Mouse (Mus musculus) adrenal gland, adult (tissue): Measurements from ENCODE around the gene Il11ra1.
"Not testable (repeated sequence)": the region's sequence is repeated elsewhere in the genome, so short reads cannot be mapped to it uniquely, and the experiment has no call there.

Source experiments
- DNase-seq, 2 experiments: peaks; one replicate each; pipeline ENCODE4 v3.0.0; 2022 to 2023; ENCODE audit warnings: low spot score in 1 of 2; ENCODE audit not compliant: inconsistent age in 2 of 2

The Il11ra1 gene

DNA sequence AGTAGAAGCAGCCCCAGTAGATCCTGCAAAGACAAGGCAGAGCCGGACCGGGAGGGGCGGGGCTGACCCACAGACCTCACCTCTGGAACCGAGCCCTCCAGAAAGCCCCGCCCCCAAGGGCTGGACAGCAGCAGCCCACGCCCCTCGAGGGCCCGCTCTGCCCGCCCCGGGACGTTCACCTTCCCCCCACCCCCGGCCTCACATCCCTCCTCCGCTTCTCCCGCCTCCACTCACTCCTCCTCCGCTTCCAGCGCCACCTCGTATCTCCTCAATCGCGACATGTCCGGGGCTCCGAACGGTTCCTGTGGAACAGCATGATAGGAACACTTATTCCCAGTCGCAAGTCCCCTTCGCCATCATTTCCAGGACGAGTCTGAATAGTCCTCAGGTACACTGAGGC, 73.7 kb downstream of the Il11ra1 start:
- peak; percentile 90 to 97 for DNase-seq

DNA sequence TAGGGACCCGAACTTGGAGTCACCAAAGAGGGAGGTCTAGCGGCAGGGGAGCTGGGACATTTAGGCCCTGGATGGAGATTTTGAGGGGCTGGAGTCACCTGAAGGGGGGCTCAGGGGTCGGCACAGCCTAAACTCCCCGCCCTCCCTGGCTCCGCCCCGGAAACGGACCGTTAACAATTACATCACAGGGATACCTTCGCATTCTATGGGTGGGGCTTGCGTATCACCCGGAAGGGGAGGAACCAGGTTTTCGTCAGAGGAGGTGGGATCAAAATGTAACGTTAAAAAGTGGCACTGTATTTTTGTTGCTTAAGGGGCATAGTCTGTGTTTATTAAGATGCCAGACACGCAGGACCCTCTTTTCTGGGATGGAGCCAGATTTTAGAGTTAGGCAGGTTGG, 74.2 kb downstream of the Il11ra1 start, which contains the start of gene Ccl27a:
TSS of gene Ccl27a (minus strand) at position 246 of the 400 bp plus-strand sequence.
- peak; percentile 93 to 96 for DNase-seq

DNA sequence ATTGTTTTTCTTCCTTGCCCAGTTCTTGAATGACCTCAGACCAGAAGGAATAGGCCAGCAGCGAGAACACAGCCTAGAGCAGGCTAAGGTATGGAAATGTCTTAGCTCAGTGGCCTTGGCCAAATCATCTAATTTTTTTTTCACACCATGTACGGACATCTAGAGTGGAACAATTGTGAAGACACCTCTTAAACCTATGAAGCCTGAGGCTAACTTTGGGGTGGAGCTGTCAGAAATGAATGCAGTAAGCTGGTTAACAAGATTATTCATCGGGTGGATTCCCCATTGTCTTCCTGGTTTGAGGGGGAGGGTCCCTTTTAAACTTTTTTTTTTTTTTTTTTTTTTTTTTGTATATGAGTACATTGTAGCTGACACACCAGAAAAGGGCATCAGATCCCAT, 74.7 kb downstream of the Il11ra1 start:
- DNase-seq: not testable (repeated sequence)

DNA sequence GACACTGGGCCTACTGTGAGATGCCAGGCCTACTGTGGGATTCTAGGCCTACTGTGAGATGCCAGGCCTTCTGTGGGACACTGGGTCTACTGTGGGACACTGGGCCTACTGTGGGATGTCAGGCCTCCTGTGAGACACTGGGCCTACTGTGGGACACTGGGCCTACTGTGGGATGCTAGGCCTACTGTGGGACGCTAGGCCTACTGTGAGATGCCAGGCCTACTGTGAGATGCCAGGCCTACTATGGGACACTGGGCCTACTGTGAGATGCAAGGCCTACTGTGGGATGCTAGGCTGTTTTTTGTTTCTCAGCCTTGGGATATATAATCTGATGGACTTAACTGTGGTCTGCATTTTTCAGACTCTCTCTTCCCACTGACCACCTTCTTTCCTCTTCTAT, 76.1 kb downstream of the Il11ra1 start:
- peak in 1 of 2 experiments; percentile 3 for DNase-seq

DNA sequence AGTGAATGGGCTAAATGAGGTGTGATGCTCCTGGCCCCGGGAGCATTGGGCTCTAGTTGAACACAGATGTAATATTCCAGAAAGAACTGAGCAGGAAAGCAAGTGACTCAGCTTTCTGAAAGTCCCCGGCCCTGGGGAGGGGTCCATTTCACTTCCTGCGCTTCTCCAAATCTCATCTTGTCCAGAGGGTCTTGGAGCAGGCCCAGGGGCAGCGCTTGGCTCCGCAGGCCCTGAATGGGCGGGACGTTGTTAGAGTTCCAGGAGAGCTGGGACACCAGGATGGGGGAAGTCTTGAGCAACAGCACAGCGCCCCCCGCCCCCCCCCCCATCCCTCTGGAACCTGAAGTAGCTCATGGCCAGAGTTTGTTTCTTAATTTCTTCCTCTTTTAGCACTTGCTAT, 81.5 kb downstream of the Il11ra1 start:
- DNase-seq: not testable (repeated sequence)

DNA sequence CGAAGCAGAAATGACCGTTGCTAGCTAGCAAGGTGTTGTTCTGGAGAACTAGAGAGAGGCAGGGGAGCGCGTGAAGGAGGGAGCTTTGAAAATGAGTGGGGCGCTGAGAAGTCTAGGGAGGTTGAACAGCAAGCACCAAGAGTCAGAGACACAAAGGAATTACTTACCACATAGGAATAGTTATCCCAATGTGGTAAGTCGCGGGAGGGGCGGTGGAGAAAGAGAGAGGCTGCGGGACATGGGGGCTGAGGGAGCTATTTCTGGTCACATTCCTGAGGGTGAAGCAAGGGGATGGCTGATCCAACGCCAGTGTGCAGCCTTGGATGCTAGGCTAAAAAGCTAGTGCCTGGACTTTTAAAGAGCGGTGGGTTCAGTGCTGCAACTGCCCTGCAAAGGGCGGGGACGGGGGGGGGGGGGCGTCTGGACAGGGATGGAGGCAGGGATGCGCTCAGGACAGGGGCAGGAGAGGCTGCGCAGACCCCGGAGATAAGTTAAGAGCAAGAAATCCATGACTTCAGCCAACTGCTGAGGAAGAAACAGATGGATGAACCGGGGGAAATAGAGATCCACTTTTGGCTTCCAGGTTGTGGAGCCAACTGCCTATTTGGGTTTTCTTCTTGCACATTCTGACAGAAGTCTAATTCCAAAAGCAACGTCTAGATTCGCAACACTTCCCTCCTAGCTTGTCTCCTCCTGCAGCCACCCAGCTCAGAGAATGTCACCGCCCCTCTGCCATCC, 82.1 kb downstream of the Il11ra1 start:
- DNase-seq: not testable (repeated sequence)

DNA sequence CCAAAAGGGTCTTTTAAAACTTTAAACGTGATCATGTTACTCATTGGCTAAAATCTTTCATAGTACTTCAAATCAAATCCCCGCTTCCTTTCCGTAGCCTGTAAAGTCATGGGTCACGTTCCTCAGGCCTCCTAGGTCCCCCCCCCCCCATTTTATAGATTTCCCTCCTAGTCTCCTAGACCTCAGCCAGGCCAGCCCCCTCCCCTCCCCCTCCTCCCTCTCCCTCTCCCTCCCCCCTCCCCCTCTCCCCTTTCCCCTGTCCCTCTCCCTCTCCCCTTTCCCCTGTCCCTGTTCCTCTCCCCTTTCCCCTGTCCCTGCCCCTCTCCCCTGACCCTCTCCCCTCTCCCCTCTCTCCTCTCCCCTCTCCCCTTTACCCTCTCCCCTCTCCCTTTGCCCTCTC, 82.9 kb downstream of the Il11ra1 start:
- not testable (repeated sequence) for DNase-seq

DNA sequence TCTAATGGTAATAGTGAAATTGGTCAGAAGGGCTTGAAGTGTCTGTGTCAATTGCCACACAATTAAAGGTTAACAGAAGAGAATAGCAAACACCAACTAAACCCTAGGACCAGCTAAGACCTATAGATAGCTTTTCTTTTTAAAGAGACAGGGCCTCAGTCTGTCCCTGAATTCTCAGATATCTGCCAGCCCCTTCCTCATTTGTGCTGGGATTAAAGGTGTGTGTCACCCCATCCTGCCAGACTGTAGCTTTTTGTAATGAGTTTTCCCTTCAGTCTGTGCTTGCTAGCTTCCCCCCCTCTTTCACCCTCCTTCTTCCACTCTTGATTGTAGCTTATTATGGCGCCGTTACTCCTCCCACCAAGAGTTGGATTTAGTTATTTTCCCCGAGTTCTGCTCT, 83.4 kb downstream of the Il11ra1 start:
- not testable (repeated sequence) for DNase-seq
